Mouse (Mus musculus): ENCODE results near the gene Xpo5. TPM values are rescaled to one million over a fixed set of nuclear protein-coding genes. Genes with fewer than 3 reads are reported as not detected.

Gene Xpo5
- total and polyA plus RNA-seq, 2 experiments from 2014 or later = 23.8 to 54.5 TPM

DNA sequence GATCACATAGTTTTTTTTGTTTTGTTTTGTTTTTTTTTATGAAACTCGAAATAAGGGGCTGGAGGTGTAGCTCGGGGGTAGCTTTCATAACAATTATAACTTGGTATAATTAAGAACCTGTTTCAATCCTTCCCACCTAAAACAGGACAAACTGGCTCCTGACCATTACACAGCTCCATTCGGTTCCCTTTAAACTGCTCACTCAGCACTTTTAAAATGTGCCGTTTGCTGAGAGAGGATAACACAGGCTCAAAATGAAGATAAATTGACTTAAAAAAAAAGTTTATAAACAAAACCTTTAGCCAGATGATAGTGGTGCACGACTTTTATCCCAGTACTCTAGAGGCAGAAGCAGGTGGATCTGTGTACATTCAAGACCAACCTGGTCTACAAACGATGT is 82.8 kb downstream of the Xpo5 start:
- WGBS = 70% methylated on average over 6 of the region's 6 CpGs
- Histone ChIP-seq H3K4me3 (ENCODE audit: low read length) (no peak overlapping the region), H3K9ac (replicated peaks; ENCODE audit: low read length) (no peak overlapping the region), H3K27ac (no peak overlapping the region), H3K4me2 (ENCODE audit: low read depth, low read length) (no peak overlapping the region), H3K27me3 (ENCODE audit: insufficient read depth, low read length) (no peaks in the 10 kb centered on the region), H3K4me1 (ENCODE audit: insufficient read depth, low read length) (no peaks in the 10 kb centered on the region; the same call in 1 of the 2 replicates), H3K36me3 (ENCODE audit: insufficient read depth, low read length) (no peaks in the 10 kb centered on the region), H3K9me3 (ENCODE audit: low read length) (no peaks in the 10 kb centered on the region)
- no peak for TF ChIP-seq CTCF (IDR thresholded peaks at IDR 0.05; ENCODE audit: low read depth)
- ATAC-seq (no peak), DNase-seq (ENCODE audit: low spot score) (no peak)

DNA sequence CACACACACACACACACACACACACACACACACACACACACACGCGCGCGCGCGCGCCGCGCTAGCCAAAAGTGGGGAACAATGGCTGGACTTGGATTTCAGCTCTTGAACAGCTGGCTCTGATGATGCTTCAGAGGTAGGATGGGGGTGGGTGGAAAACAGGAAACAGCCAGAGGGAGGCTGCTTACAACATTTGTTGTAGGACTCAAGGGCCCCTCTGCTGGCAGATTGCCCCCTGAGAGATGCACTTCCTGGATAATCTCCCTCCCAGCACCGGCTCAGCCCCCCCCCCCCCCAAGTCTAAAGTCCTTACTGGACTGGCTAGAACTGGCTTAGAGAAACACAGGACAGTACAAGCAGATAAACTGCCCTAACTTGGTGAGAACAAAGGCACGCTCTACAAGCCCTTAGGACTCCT is 85.1 kb downstream of the Xpo5 start:
- H3K27ac ChIP-seq = no peak overlapping the region
- 63% methylated on average over 11 of the region's 11 CpGs for WGBS
- ATAC-seq = no peak; the same call in 1 of the 2 replicates
- H3K4me2 ChIP-seq (ENCODE audit: low read depth, low read length) = no peak overlapping the region
- H3K27me3 ChIP-seq (ENCODE audit: insufficient read depth, low read length) = no peaks in the 10 kb centered on the region
- no peak for TF ChIP-seq CTCF (IDR thresholded peaks at IDR 0.05; ENCODE audit: low read depth)
- H3K9ac ChIP-seq (replicated peaks; ENCODE audit: low read length) = no peak overlapping the region
- DNase-seq (ENCODE audit: low spot score) = peak; percentile 23
- no peaks in the 10 kb centered on the region; the same call in 1 of the 2 replicates for H3K4me1 ChIP-seq (ENCODE audit: insufficient read depth, low read length)
- H3K9me3 ChIP-seq (ENCODE audit: low read length) = no peaks in the 10 kb centered on the region
- H3K4me3 ChIP-seq (ENCODE audit: low read length) = no peak overlapping the region
- no peaks in the 10 kb centered on the region for H3K36me3 ChIP-seq (ENCODE audit: insufficient read depth, low read length)

MicroRNAs within 50 kb of the gene (microRNA counts, 519-probe panel; counts per million panel counts)
- microRNA mmu-miR-693-3p (not detected), microRNA mmu-miR-693-5p (not detected)

Small RNA genes within 50 kb of the gene (microRNA-seq; reads per million reads assigned to microRNA genes)
- gene Mir693 = 0 reads per million in 2 experiments

Other genes starting within 250 kb of the Xpo5 start
- 89.5 and 89.6 TPM in 2 replicates for gene Vegfa, start 170.4 kb upstream of the Xpo5 start, total RNA-seq (2014; rRNA removed)
- 4.1 and 4.8 TPM in 2 replicates for gene Vegfa, start 170.4 kb upstream of the Xpo5 start, polyA plus RNA-seq (2015; fragmentation: Nextera tagmentation; extraction: Ambion mirVana)
- 62.8 and 67.1 TPM in 2 replicates for gene Mrps18a, start 91.8 kb upstream of the Xpo5 start, total RNA-seq (2014; rRNA removed)
- gene Mrps18a, start 91.8 kb upstream of the Xpo5 start, polyA plus RNA-seq (2015; fragmentation: Nextera tagmentation; extraction: Ambion mirVana) = 165 and 169 TPM in 2 replicates
- gene Rsph9, start 58.6 kb upstream of the Xpo5 start, total RNA-seq (2014; rRNA removed) = 50.7 and 54.3 TPM in 2 replicates
- gene Rsph9, start 58.6 kb upstream of the Xpo5 start, polyA plus RNA-seq (2015; fragmentation: Nextera tagmentation; extraction: Ambion mirVana) = 74.7 and 80.0 TPM in 2 replicates
- 10.2 and 16.2 TPM in 2 replicates for gene Mad2l1bp, start 49.2 kb upstream of the Xpo5 start, total RNA-seq (2014; rRNA removed)
- gene Mad2l1bp, start 49.2 kb upstream of the Xpo5 start, polyA plus RNA-seq (2015; fragmentation: Nextera tagmentation; extraction: Ambion mirVana) = 17.2 and 17.5 TPM in 2 replicates
- gene Gtpbp2, start 41.8 kb upstream of the Xpo5 start, total RNA-seq (2014; rRNA removed) = 68.0 and 94.8 TPM in 2 replicates
- gene Gtpbp2, start 41.8 kb upstream of the Xpo5 start, polyA plus RNA-seq (2015; fragmentation: Nextera tagmentation; extraction: Ambion mirVana) = 25.8 and 27.9 TPM in 2 replicates
- 9.7 and 10.5 TPM in 2 replicates for gene Polh, start 137 bp upstream of the Xpo5 start, total RNA-seq (2014; rRNA removed)
- 4.7 and 5.5 TPM in 2 replicates for gene Polh, start 137 bp upstream of the Xpo5 start, polyA plus RNA-seq (2015; fragmentation: Nextera tagmentation; extraction: Ambion mirVana)
- gene Polr1c, start 45.3 kb downstream of the Xpo5 start, total RNA-seq (2014; rRNA removed) = 45.9 and 61.1 TPM in 2 replicates
- 58.7 and 61.7 TPM in 2 replicates for gene Polr1c, start 45.3 kb downstream of the Xpo5 start, polyA plus RNA-seq (2015; fragmentation: Nextera tagmentation; extraction: Ambion mirVana)
- 22.2 and 26.9 TPM in 2 replicates for gene Yipf3, start 45.3 kb downstream of the Xpo5 start, total RNA-seq (2014; rRNA removed)
- 78.7 and 85.4 TPM in 2 replicates for gene Yipf3, start 45.3 kb downstream of the Xpo5 start, polyA plus RNA-seq (2015; fragmentation: Nextera tagmentation; extraction: Ambion mirVana)
- 48.2 and 54.5 TPM in 2 replicates for gene Lrrc73, start 50.7 kb downstream of the Xpo5 start, total RNA-seq (2014; rRNA removed)
- 27.2 and 28.0 TPM in 2 replicates for gene Lrrc73, start 50.7 kb downstream of the Xpo5 start, polyA plus RNA-seq (2015; fragmentation: Nextera tagmentation; extraction: Ambion mirVana)
- gene Tjap1, start 80.2 kb downstream of the Xpo5 start, total RNA-seq (2014; rRNA removed) = 30.7 and 43.3 TPM in 2 replicates
- gene Tjap1, start 80.2 kb downstream of the Xpo5 start, polyA plus RNA-seq (2015; fragmentation: Nextera tagmentation; extraction: Ambion mirVana) = 19.5 and 19.9 TPM in 2 replicates
- 67.1 and 67.7 TPM in 2 replicates for gene Dlk2, start 94.6 kb downstream of the Xpo5 start, total RNA-seq (2014; rRNA removed)
- gene Dlk2, start 94.6 kb downstream of the Xpo5 start, polyA plus RNA-seq (2015; fragmentation: Nextera tagmentation; extraction: Ambion mirVana) = 20.2 and 23.9 TPM in 2 replicates
- 12.8 and 16.4 TPM in 2 replicates for gene Abcc10, start 125.6 kb downstream of the Xpo5 start, total RNA-seq (2014; rRNA removed)
- gene Abcc10, start 125.6 kb downstream of the Xpo5 start, polyA plus RNA-seq (2015; fragmentation: Nextera tagmentation; extraction: Ambion mirVana) = 6.6 and 7.3 TPM in 2 replicates
- gene Zfp318, start 180.9 kb downstream of the Xpo5 start, total RNA-seq (2014; rRNA removed) = 20.1 and 24.5 TPM in 2 replicates
- gene Zfp318, start 180.9 kb downstream of the Xpo5 start, polyA plus RNA-seq (2015; fragmentation: Nextera tagmentation; extraction: Ambion mirVana) = 22.9 and 23.2 TPM in 2 replicates
- gene Crip3, start 226.1 kb downstream of the Xpo5 start, total RNA-seq (2014; rRNA removed) = 1.4 and 4.0 TPM in 2 replicates
- 1.6 and 1.7 TPM in 2 replicates for gene Crip3, start 226.1 kb downstream of the Xpo5 start, polyA plus RNA-seq (2015; fragmentation: Nextera tagmentation; extraction: Ambion mirVana)
- not detected in 2 replicates for gene Slc22a7, start 235.7 kb downstream of the Xpo5 start, total RNA-seq (2014; rRNA removed)
- 0.13 TPM in 1 of 2 replicates, not detected in the other for gene Slc22a7, start 235.7 kb downstream of the Xpo5 start, polyA plus RNA-seq (2015; fragmentation: Nextera tagmentation; extraction: Ambion mirVana)

Measured in hindbrain, postnatal 0 days (tissue).